Mouse (Mus musculus) gastrocnemius, postnatal 36 days (tissue): ENCODE results near the gene Ccpg1os. TPM values are rescaled to one million over a fixed set of nuclear protein-coding genes. Genes with fewer than 3 reads are reported as not detected.

ENCODE experiments used
- DNase-seq, 2 experiments: peaks; one replicate each; pipeline ENCODE4 v3.0.0; 2022
- intact Hi-C: fragments of 180-260 bp; cut with DNase I; formaldehyde crosslinking; loops from one replicate; pipeline ENCODE4 v1.15.1; 2025
- long read RNA-seq, 2 experiments: library from polyadenylated mRNA; stranded (forward); transcript quantifications; one replicate each; pipeline ENCODE4 v2.0.0; 2021
- total RNA-seq, 2 experiments: library from RNA; stranded (reverse); gene quantifications; 2 replicates each; pipeline ENCODE4 v1.2.3; 2021

The Ccpg1os gene
- 10 to 100 TPM in 1 of 2 experiments, 1 to 10 TPM in 1; 9.1 to 10.8 TPM for total RNA-seq
- long read RNA-seq, experiment 1, transcript Ccpg1os-201 (2 exons, 711 nt), result major isoform, 6 of 10 reads
- long read RNA-seq, experiment 1, partial matches to known transcripts, result 0 of 10 reads
- long read RNA-seq, experiment 1, other reads (novel, unspliced or antisense), result 4 of 10 reads
- long read RNA-seq, experiment 2, transcript Ccpg1os-201 (2 exons, 711 nt), result major isoform, 12 of 18 reads
- long read RNA-seq, experiment 2, partial matches to known transcripts, result 1 of 18 reads
- long read RNA-seq, experiment 2, other reads (novel, unspliced or antisense), result 5 of 18 reads

- intact Hi-C loops, result no loop called here
- peak; percentile 90 to 94 for DNase-seq
These were observed at the start of gene Ccpg1os, which contains the start of gene Ccpg1 for GRCm38 (mm10) chr9:72985250-72986220. Gene Ccpg1os, minus strand, starts transcription at chr9:72985382. Gene Ccpg1, plus strand, starts transcription at chr9:72985429.

GRCm38 (mm10) chr9:73033406-73033805, 48.2 kb upstream of the Ccpg1os start:
- DNase-seq, result no peak
- intact Hi-C loops, result no loop called here

- intact Hi-C loops, result no loop called here
- no peak for DNase-seq
These were observed 46.2 kb upstream of the Ccpg1os start for GRCm38 (mm10) chr9:73031421-73031820.

- no peak for DNase-seq
- intact Hi-C loops, result no loop called here
These were observed 45.3 kb upstream of the Ccpg1os start for GRCm38 (mm10) chr9:73030443-73030842.

- DNase-seq, result no peak
- intact Hi-C loops, result no loop called here
These were observed 40.8 kb upstream of the Ccpg1os start for GRCm38 (mm10) chr9:73025818-73026636.

GRCm38 (mm10) chr9:73020566-73021097, 35.5 kb upstream of the Ccpg1os start:
- intact Hi-C loops, result no loop called here
- no peak for DNase-seq

GRCm38 (mm10) chr9:73019841-73020240, 34.7 kb upstream of the Ccpg1os start:
- intact Hi-C loops, result no loop called here
- no peak for DNase-seq

- intact Hi-C loops, result no loop called here
- DNase-seq, result no peak
These were observed 29.5 kb upstream of the Ccpg1os start for GRCm38 (mm10) chr9:73014724-73015123.

GRCm38 (mm10) chr9:73012629-73013028, 27.4 kb upstream of the Ccpg1os start:
- intact Hi-C loops, result no loop called here
- no peak for DNase-seq

GRCm38 (mm10) chr9:73008384-73008783, 23.2 kb upstream of the Ccpg1os start:
- intact Hi-C loops, result no loop called here
- no peak for DNase-seq

GRCm38 (mm10) chr9:73006175-73006574, 21.0 kb upstream of the Ccpg1os start:
- intact Hi-C loops, result no loop called here
- DNase-seq, result no peak

GRCm38 (mm10) chr9:73005106-73005505, 19.9 kb upstream of the Ccpg1os start:
- intact Hi-C loops, result no loop called here
- DNase-seq, result no peak

- intact Hi-C loops, result no loop called here
- no peak for DNase-seq
These were observed 18.9 kb upstream of the Ccpg1os start for GRCm38 (mm10) chr9:73004076-73004475.

GRCm38 (mm10) chr9:73002177-73002576, 17.0 kb upstream of the Ccpg1os start:
- intact Hi-C loops, result no loop called here

GRCm38 (mm10) chr9:73001314-73002011, 16.3 kb upstream of the Ccpg1os start:
- intact Hi-C loops, result no loop called here
- DNase-seq, result no peak

More at GRCm38 (mm10) chr9:73002177-73002576, 17.0 kb upstream of the Ccpg1os start:
- no peak for DNase-seq

GRCm38 (mm10) chr9:73000487-73000886, 15.3 kb upstream of the Ccpg1os start:
- intact Hi-C loops, result no loop called here
- no peak for DNase-seq

GRCm38 (mm10) chr9:72996806-72997205, 11.6 kb upstream of the Ccpg1os start:
- no peak for DNase-seq
- intact Hi-C loops, result no loop called here

GRCm38 (mm10) chr9:72996167-72996566, 11.0 kb upstream of the Ccpg1os start:
- DNase-seq, result no peak
- intact Hi-C loops, result no loop called here

- DNase-seq, result no peak
- intact Hi-C loops, result no loop called here
These were observed 7.4 kb upstream of the Ccpg1os start for GRCm38 (mm10) chr9:72992576-72992975.

- DNase-seq, result no peak
- intact Hi-C loops, result no loop called here
These were observed 6.2 kb upstream of the Ccpg1os start for GRCm38 (mm10) chr9:72991420-72991819.
